Mouse (Mus musculus): Measurements from ENCODE around the gene Wnt10a.
"Not testable (repeated sequence)": the region's sequence is repeated elsewhere in the genome, so short reads cannot be mapped to it uniquely, and the experiment has no call there.

Gene Wnt10a

DNA sequence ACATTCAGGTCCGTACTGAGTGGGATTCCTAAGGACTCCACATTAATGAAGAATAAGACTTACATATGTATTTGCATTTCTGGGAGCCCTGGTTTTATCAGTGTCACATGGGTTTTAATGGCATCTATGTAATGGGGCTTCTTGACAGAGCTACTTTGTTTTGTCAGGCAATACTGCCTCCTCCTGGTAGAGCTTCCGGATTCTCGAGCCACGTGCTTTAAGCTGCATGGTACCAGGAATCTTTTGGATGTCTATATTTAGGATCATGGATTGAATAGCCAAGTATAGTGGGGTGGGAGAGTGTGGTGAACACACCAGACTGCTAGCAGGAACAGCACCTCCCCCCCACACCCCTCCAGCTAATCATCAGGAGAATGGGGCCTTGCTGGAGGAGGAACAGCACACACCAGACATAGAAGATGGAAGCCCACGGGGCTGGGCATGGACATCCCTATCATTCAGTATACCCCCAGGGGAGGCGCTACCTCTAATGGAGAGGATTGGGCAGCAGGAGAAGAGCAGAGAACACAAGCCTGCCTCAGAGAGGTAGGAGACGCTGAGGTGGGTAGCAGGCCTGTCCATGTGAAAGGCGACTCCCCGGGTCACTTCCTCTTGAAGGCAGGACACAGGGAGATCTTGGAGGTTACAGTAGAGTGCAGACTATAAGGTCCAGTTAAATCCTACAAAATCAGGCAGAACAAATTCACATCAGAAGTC is 23.8 kb downstream of the Wnt10a start:
- no peak for DNase-seq (ENCODE audit: low spot score in 2 of 2)

DNA sequence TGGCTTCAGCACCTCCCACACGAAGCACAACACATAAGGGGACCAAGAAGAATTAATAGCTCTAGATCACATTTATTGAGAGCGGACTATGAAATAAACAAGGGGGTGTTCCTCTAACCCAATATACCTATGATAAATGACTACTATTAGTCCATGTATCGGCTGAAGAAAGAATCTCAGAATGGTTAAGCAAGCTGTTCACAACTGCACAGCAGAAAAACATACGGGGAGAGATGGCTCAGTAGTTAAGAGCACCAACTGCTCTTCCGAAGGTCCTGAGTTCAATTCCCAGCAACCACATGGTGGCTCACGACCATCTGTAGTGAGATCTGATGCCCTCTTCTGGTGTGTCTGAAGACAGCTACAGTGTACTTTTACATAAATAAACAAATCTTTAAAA is 24.6 kb downstream of the Wnt10a start:
- not testable (repeated sequence) for DNase-seq (ENCODE audit: low spot score in 2 of 2)

DNA sequence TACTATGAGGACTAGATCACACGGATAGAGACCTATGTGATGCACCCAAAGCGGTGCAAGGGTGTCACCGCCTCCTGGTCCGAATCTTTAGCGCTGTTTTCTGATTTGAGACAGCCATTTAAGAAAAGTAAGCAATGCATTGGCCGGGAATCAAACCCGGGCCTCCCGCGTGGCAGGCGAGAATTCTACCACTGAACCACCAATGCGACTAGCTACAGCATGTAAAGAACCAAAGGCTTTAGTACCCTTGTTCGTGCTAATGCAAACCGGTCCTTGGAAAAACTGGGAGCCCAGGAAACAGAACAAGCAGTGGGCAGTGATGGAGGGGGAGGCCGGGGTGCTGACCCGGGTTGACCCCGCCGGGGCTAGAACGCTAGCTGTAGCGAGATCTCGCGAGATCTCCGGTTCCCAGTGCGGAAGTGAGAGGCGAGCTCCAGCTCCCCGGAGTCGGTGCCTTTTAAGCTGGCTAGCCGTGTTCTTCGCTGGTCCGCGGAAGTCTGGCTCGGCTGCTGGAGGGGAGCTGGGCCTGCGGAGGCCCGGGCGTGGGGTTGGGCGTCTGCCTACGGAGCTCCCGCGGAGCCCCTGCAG is 25.4 kb downstream of the Wnt10a start:
- DNase-seq (ENCODE audit: low spot score in 2 of 2) = peak; percentile 84 to 89

DNA sequence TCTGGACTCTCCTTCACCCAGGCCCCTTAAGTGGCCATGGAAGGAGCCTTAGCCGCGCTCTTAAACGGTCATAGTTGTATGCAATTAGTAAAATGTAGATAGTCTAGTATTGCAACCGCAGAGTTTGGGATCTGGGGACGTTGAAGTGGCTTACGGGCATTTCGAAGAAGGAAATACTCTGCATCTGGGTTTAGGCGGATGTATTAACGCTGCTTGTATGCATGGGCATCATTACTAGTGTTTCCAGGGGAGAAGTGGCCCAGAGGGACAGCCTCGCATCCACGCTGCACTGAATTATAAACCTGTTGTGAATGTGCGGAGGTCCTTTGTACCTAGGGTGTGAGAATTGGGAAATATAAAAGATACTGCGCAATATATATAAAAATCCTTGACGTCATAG is 25.9 kb downstream of the Wnt10a start:
- DNase-seq (ENCODE audit: low spot score in 2 of 2) = no peak

DNA sequence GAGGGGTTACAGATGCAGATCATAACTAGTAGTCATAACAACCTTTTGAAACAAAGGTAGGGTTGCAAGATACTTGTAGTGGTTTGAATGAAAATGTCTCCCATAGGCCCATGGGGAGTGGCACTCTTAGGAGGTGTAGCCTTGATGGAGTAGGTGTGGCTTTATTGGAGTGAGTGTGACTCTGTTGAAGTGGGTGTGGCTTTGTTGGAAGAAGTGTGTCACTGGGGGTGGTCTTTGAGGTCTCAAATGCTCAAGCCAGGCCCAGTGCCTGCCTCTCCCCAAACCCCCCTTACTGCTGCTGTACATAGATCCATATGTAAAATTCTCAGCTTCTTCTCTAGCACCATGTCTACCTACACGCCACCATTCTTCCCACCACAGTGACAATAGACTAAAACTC is 27.2 kb downstream of the Wnt10a start:
- DNase-seq (ENCODE audit: low spot score in 2 of 2) = no peak

DNA sequence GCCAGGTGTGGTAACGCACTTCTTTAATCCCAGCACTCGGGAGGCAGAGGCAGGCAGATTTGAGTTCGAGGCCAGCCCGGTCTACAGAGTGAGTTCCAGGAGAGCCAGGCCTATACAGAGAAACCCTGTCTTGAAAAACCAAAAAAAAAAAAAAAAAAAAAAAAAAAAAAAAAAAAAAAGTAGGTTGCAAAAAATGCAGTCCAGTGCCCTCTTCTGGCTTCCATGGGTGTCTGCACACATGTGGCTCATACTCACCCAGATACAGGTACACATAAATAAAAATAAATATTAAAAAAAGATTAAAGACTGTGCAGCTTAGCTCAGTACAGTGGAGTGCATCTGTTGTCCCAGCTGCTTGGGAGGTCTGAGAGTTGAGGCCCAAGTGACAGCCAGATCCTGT is 32.3 kb downstream of the Wnt10a start:
- DNase-seq (ENCODE audit: low spot score in 2 of 2) = not testable (repeated sequence)

DNA sequence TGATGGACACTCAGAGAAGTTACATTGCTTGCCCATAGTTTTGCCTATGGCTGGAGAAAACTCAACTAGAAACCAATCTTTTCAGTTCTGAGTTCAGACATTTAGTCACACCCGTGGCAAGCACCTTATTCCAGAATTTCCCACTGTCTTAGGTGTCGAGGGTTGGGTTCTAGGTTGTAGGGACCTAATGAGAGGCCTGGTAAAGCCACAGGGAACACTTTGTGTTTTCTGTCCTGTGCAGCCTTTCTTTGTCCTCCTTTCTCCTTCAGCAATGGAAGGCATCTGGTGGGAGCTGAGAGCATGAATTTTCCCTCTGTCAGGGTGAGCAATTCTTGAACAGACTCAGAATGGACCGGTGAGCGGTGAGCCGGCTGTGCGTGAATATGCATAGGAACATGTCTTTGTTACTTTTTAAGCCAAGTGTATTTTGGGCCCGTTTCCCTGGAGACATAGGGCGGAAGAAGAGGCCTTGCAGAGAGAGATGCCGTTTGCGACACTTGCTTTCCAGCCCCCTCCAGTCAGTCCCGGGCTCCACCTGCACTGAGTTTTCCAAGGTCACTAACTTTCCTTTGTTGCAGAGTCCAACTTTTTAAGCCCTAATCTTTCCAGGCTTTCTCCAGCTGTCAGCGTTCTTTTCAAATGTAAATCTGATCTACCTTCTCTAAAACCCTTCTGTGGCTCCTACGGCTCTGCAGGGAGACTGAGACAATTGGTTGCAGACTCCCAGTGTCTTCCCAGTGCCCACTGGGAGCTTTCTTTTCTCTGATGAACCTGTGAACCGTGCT is 33.4 kb downstream of the Wnt10a start:
- no peak for DNase-seq (ENCODE audit: low spot score in 2 of 2)

DNA sequence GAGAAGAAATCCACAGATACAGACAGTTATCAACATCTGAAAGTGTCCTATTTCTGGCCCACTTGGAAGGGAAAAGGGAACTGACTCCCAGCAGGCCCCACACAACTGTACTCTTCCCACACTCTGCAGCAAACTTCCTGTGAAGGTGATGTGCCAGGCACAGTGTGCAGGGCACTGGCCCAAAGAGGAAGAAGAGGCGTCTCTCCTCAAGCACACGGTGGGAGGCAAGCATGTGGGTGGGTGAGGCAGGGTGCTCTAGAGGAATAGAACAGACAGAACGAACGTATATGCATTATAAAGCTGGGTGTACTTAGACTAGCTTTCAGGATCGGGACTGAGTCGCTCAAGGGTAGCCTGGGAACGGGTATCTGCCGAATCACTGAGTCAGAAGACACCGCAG is 38.7 kb downstream of the Wnt10a start:
- no peak for DNase-seq (ENCODE audit: low spot score in 2 of 2)

DNA sequence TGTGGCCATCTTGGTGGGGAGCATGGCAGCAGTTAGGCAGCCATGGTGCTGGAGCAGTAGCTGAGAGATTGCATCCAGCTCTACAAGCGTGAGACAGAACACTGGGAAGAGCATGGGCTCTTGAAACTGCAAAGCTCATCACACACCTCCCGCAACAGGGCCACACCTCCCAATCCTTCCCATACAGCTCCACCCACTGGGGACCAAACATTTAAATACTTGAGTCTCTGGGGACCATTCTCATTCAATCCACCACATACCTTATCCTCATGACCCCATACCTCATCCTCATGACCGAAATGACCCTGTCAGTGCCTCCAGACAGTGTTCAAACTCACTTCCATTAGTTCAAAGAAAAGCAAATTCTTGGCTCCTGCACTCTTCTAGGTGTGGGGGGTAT is 41.9 kb downstream of the Wnt10a start:
- DNase-seq (ENCODE audit: low spot score in 2 of 2) = no peak

DNA sequence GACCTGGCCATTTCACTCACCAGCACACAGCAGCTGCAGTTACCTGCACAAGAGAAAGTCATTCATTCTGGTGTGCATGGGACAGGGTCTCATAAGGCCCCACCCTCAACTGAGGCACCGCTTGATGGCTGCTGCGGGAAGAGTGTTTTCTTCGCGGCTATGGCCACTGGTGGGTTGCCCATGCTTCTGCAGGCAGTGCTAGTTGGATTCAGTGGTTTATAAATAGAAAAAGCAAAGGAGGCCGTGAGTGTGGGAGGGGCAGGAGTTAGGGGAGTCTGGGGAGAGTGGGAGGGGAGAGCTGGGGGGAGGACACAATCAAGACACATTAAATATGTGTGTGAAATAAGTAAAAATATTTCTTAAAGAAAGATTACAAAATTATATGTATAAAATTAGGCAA is 51.8 kb downstream of the Wnt10a start:
- DNase-seq (ENCODE audit: low spot score in 2 of 2) = no peak

DNA sequence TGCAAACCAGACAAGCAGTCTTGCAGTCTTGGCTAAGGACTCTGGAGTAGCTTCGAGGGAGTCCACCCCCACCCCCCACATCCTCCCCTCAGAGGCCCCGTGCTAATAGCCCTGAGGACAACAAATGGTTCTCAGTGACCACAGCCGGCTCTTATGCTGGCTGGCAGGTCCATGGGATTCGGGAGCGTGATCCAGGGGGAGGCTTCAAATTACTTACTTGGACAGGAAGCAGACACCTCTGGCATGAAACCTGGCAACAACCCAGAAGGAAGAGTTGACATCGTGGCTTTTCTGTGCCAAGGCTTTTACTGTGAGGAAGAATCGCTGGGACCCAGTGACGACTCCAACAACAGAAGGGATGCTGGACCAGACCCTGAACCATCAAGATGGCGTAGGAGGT is 55.0 kb downstream of the Wnt10a start:
- no peak for DNase-seq (ENCODE audit: low spot score in 2 of 2)

DNA sequence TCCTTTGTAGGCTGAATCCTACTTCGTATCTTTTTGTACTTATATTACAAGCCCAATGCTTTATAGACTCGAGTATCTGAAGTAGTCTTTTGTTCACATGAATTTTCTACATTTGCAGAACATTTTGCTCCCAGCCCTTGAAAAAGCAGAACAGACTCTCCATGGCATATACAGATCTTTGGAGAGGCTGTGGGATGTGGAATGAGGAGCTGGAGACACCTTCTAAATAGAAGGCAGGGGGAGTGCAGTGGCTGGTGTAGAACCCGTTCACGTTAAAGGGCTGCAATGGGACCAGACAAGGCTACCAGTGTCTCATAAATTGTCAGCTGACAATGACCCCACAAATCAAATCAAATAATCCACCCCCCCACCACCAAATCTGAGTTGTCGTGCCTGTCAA is 57.6 kb downstream of the Wnt10a start:
- no peak for DNase-seq (ENCODE audit: low spot score in 2 of 2)

DNA sequence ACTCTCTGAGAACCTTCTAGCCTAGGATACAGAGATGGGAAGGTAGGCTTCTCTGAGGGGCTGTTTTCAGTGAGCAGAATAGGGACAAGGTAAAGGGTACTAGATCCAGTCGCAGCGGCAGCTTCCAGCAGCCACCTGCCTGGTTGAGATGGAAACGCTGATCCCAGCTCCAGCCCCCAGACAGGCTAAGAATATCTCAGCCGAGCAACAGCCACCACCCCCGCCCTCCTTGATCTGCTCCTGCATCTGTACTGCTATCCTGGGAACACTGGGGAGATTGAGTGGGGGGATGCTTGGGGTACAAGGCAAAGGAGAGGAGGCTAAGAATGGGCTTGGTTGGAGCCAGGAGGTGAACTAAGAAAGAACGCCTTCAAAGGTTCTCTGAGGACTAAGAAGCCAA is 58.9 kb downstream of the Wnt10a start:
- DNase-seq (ENCODE audit: low spot score in 2 of 2) = no peak

DNA sequence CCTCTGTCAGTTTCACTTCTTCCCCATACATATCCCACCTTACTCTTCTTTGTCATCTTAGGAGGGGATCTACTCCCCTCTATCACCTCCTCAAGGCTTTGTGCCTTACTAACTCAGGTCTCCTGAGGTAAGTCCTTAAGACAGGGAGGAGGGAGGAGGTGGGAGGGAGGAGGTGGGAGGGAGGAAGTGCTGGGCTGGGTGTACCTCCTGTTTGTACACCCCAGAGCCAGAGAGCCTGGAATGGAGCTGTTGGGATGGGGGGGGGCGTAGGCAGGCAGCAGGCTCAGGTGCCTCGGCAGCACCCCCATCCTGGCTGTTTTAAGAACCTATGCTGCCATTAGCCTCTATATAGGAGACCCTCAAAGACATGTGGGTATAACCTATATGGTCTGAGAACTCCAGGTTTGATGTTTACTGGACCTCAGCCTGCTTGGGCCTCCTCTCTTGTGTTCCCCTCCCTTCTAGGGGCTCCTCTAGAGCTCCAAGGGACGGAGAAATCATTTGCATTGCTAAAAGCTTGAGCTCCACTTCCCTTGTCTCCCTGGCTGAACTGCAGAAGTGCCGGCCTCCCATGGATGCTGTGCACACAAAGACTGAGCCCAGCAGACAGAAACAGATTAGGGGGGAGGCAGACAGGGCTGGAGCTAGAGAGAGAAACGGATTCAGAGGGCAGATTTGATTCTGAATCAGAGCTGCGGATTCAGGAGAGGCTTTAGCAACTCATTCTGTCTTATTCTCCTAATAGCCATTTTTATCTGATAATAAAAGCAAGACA is 59.9 kb downstream of the Wnt10a start:
- DNase-seq (ENCODE audit: low spot score in 2 of 2) = no peak

All from natural killer cell, adult 2 months (primary cell).